Mouse (Mus musculus) ovary, postnatal 10 days (tissue): Measurements from ENCODE around the gene Itk.

ENCODE experiments used
- DNase-seq: peaks from one replicate; pipeline ENCODE4 v3.0.0; 2022; ENCODE audit warnings: low spot score

The Itk gene

GRCm38 (mm10) chr11:46392890-46393289, 3.6 kb upstream of the Itk start:
- DNase-seq = no peak

- no peak for DNase-seq
These were observed 1.3 kb upstream of the Itk start for GRCm38 (mm10) chr11:46390621-46391020.

GRCm38 (mm10) chr11:46388438-46388837, 877 bp downstream of the Itk start:
- DNase-seq = no peak

- no peak for DNase-seq
These were observed 2.3 kb downstream of the Itk start for GRCm38 (mm10) chr11:46387061-46387460.

GRCm38 (mm10) chr11:46386556-46386955, 2.8 kb downstream of the Itk start:
- DNase-seq = no peak

- no peak for DNase-seq
These were observed 4.4 kb downstream of the Itk start for GRCm38 (mm10) chr11:46384925-46385324.

- no peak for DNase-seq
These were observed 6.8 kb downstream of the Itk start for GRCm38 (mm10) chr11:46382466-46382865.

- no peak for DNase-seq
These were observed 9.1 kb downstream of the Itk start for GRCm38 (mm10) chr11:46380097-46380675.

- no peak for DNase-seq
These were observed 11.2 kb downstream of the Itk start for GRCm38 (mm10) chr11:46377819-46378782.

GRCm38 (mm10) chr11:46377316-46377715, 12.0 kb downstream of the Itk start:
- DNase-seq = no peak

- no peak for DNase-seq
These were observed 14.3 kb downstream of the Itk start for GRCm38 (mm10) chr11:46375015-46375414.

GRCm38 (mm10) chr11:46373071-46374030, 16.0 kb downstream of the Itk start:
- DNase-seq = no peak

- DNase-seq = no peak
These were observed 16.9 kb downstream of the Itk start for GRCm38 (mm10) chr11:46372331-46372953.

GRCm38 (mm10) chr11:46371250-46371649, 18.1 kb downstream of the Itk start:
- DNase-seq = no peak

- no peak for DNase-seq
These were observed 18.9 kb downstream of the Itk start for GRCm38 (mm10) chr11:46370457-46370856.

- DNase-seq = no peak
These were observed 23.0 kb downstream of the Itk start for GRCm38 (mm10) chr11:46366357-46366756.

GRCm38 (mm10) chr11:46365744-46366143, 23.6 kb downstream of the Itk start:
- DNase-seq = no peak

GRCm38 (mm10) chr11:46363864-46364263, 25.5 kb downstream of the Itk start:
- DNase-seq = no peak

- DNase-seq = no peak
These were observed 27.0 kb downstream of the Itk start for GRCm38 (mm10) chr11:46362061-46363022.

GRCm38 (mm10) chr11:46360991-46361665, 28.2 kb downstream of the Itk start:
- no peak for DNase-seq
